Mouse (Mus musculus) bone marrow, adult 2 months (tissue): ENCODE results near the gene Kdm2a.

ENCODE experiments used
- CTCF ChIP-seq: fragments of 200-500 bp; IDR thresholded peaks from 2 replicates; pipeline ENCODE4 v1.5.1; 2011; ENCODE audit warnings: low read length, control low read depth; ENCODE audit not compliant: control insufficient read depth, insufficient read depth
- POLR2A ChIP-seq: fragments of 200-500 bp; IDR thresholded peaks from 2 replicates; pipeline ENCODE4 v1.6.1; 2011; ENCODE audit warnings: low read depth, mild to moderate bottlenecking, control low read depth, low read length, borderline replicate concordance; ENCODE audit not compliant: control insufficient read depth

DNA sequence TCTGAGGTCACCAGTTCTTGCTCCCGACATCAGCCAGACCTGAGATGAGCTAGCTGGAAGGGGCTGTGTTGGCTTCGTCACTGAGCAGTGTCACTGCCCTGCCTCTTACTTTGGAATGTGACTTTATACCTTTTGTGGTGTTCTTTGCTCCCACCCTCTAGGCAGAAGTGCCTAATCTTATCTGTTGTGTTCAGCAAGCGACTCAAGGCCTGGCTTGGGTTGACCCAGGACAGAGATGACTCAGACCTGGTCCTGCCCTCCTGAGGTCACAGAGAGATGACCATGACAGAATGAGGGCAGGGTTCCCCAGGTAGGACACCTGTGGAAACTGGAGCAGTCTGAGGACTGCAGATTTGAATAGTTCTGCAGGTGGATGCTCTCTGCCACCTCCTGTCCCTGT, 38.2 kb upstream of the Kdm2a start:
- no peak for TF ChIP-seq CTCF
- no peak for TF ChIP-seq POLR2A
